Mouse (Mus musculus) erythroblast, embryonic 14.5 days (primary cell): ENCODE measurements around the gene Kif3c. TPM values are rescaled to one million over a fixed set of nuclear protein-coding genes. Genes with fewer than 3 reads are reported as not detected.

Experiments
- H3K27me3 ChIP-seq: 2 replicates; pipeline ENCODE4 v1.6.1; 2012; ENCODE audit warnings: inconsistent platforms; ENCODE audit not compliant: control insufficient read depth
- H3K36me3 ChIP-seq: 2 replicates; pipeline ENCODE4 v1.6.1; 2012; ENCODE audit warnings: mild to moderate bottlenecking, inconsistent platforms; ENCODE audit not compliant: control insufficient read depth
- H3K4me1 ChIP-seq: 2 replicates; pipeline ENCODE4 v1.6.1; 2012; ENCODE audit warnings: inconsistent platforms; ENCODE audit not compliant: control insufficient read depth
- H3K4me3 ChIP-seq: replicated peaks from 2 replicates; pipeline ENCODE3; 2012; ENCODE audit warnings: moderate library complexity, mild to moderate bottlenecking, inconsistent platforms
- H3K9me3 ChIP-seq: 2 replicates; pipeline ENCODE4 v1.6.1; 2012; ENCODE audit warnings: low read length, inconsistent platforms, mixed read lengths; ENCODE audit not compliant: control insufficient read depth
- GATA1 ChIP-seq: IDR thresholded peaks from 2 replicates; pipeline ENCODE4 v1.6.1; 2012; ENCODE audit warnings: low read length, inconsistent platforms, mixed read lengths
- TAL1 ChIP-seq: IDR thresholded peaks from 3 replicates; pipeline ENCODE4 v1.6.1; 2012; ENCODE audit warnings: low read length, inconsistent platforms, mixed read lengths
- polyA plus RNA-seq: library from polyadenylated mRNA; stranded (reverse); fragments of >175 nt; gene quantifications from 2 replicates; pipeline ENCODE4 v1.2.3, GENCODE M21; 2012

Kif3c gene
- polyA plus RNA-seq, 1 experiment = 0.01 TPM

DNA sequence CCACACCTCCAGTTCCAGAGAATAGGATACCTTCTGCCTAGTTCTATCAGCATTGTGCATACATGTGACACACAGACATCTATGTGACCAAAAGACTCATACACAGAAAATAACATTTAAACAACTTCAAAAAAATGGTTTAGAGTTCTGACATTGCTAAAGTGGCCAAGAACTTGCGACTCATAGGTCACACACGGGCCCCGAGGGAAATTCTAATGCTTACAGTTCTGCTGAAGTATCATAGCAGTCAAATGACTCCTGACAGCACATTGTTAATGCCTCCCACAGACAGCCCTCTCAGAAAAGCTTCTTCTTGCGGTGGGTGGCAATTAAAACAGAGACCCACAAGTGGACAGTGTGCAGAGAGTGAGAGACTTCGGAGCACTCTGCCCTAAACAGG is 19.9 kb upstream of the Kif3c start:
- no peaks in the 10 kb centered on the region for H3K9me3 ChIP-seq
- no peaks in the 10 kb centered on the region for H3K27me3 ChIP-seq
- TF ChIP-seq GATA1 (no peak), TAL1 (no peak)
- H3K36me3 ChIP-seq = no peaks in the 10 kb centered on the region
- no peak overlapping the region for H3K4me3 ChIP-seq
- no peaks in the 10 kb centered on the region for H3K4me1 ChIP-seq

DNA sequence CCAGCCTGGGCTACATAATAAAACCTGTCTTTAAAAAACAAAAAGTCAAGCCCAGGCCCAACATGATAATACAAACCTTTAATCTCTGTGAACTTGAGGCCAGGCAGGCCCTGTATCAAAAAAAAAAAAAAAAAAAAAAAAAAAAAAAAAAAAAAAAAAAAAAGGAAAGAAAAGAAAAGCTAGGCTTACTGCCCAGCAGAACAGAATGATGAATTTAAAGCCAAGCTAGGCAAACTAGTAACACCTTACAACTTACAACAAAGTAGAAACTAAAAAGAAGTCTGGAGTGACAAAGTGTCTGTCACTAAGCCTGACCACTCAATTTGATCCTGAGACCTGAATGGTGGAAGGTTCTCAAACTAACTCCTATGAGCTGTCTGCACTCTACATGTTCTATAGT is 17.2 kb upstream of the Kif3c start:
- Histone ChIP-seq H3K9me3 (no peaks in the 10 kb centered on the region), H3K36me3 (no peaks in the 10 kb centered on the region), H3K4me3 (no peak overlapping the region), H3K4me1 (no peaks in the 10 kb centered on the region), H3K27me3 (no peaks in the 10 kb centered on the region)
- no peak for TF ChIP-seq TAL1
- TF ChIP-seq GATA1 = no peak

DNA sequence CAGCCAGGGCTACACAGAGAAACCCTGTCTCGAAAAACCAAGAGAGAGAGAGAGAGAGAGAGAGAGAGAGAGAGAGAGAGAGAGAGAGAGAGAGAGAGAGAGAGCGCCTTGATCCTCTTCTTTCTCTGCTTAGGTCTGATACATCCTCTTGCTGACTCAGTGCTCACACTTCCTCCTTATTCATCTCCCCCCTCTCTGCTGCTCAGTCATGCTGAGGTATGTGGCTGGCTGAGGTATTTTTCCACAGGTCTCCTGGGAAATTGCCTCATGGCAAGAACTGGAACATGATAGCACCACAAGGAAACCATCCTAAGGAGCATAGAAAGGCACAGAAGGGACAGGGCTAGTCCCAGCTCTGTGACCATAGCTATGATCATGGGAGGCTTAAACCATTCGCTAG is 15.5 kb upstream of the Kif3c start:
- no peaks in the 10 kb centered on the region for H3K27me3 ChIP-seq

DNA sequence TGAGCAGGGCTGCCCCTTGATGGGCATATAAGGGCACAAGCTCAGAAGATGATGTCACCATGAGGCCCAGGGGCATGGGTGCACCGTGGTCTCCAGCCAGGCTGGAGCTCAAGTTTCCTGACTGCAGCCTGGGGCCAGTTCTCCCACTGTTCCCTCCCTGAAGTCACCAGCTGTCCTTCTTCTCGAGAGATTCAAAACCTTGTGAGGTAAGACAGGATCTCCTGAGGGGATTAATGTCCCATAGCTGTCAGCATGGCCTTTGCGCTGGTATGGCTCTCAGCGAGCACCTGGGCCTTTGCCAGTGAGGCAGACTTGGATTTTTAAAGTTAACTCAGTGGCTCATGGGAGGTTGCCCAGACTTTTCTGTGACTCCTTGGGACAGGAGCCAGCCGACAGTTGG is 14.8 kb upstream of the Kif3c start:
- H3K4me1 ChIP-seq = no peaks in the 10 kb centered on the region
- H3K9me3 ChIP-seq = no peaks in the 10 kb centered on the region
- TF ChIP-seq GATA1 = no peak
- no peak for TF ChIP-seq TAL1
- no peak overlapping the region for H3K4me3 ChIP-seq
- no peaks in the 10 kb centered on the region for H3K27me3 ChIP-seq
- no peaks in the 10 kb centered on the region for H3K36me3 ChIP-seq

More for the DNA sequence above, 15.5 kb upstream of the Kif3c start:
- H3K9me3 ChIP-seq = no peaks in the 10 kb centered on the region
- no peaks in the 10 kb centered on the region for H3K4me1 ChIP-seq
- TF ChIP-seq GATA1 = no peak
- TF ChIP-seq TAL1 = no peak
- no peak overlapping the region for H3K4me3 ChIP-seq
- H3K36me3 ChIP-seq = no peaks in the 10 kb centered on the region

DNA sequence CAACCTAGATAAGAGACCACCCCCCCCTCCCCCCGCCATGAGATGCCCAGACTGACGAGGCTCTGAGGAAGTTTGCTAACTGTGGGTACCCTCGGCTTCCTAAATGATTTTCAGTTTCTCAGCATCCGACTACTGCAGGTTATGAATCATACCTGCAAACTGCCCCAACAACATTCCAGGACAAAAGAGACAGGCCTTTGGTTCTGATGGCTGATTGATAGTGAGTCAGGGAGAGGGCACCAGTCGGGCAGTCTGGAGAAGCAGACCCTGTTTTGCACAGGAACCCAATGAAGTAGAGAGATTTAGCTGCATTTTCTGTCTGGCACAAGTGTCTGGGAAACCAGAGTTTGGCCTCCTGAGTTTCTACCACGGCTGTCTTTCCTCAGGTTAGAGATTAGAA is 12.7 kb upstream of the Kif3c start:
- Histone ChIP-seq H3K4me3 (no peak overlapping the region), H3K9me3 (no peaks in the 10 kb centered on the region), H3K27me3 (no peaks in the 10 kb centered on the region), H3K4me1 (no peaks in the 10 kb centered on the region), H3K36me3 (no peaks in the 10 kb centered on the region)
- TF ChIP-seq GATA1 = no peak

DNA sequence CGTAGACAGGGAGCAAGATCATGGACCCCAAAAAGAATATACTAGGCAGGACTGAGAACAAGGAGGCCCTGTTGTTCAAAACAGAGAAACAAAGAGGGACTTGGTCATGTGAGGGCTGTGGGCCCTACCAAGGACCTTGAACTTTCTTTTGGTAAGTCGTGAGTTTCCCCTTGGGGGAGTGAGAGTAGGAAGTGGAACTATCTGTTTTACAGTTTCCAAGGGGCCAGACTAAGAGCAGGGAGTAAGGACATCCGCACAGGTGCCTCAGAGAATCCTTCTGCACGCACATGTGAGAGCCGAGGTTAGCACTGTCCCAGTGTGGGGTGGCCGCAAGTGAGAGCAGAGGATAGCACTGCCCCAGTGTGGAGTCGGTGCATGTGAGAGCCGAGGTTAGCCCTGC is 9.9 kb upstream of the Kif3c start:
- TF ChIP-seq GATA1 = no peak
- TF ChIP-seq TAL1 = no peak
- no peaks in the 10 kb centered on the region for H3K4me1 ChIP-seq
- no peaks in the 10 kb centered on the region; the same call in 1 of the 2 replicates for H3K9me3 ChIP-seq
- H3K4me3 ChIP-seq = no peak overlapping the region
- H3K36me3 ChIP-seq = no peaks in the 10 kb centered on the region
- no peaks in the 10 kb centered on the region for H3K27me3 ChIP-seq

DNA sequence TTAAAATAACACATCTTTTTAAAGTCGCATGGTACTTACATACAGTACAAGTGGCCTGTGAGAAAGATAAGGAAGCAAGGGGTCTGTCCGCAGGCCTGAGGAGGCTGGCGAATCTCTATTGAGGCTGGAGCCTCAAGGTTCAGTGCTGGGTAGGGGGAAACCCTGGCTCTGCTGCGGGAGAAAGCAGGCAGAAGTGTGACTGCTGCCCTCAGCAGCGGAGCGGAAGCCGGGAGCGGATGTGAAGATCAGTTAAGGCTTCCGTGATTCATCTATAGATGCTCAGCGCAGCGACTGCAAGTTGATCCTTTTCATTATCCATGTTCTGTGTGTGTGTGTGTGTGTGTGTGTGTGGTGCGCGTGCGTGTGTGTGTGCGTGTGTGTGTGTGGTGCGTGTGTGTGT is 8.1 kb upstream of the Kif3c start:
- Histone ChIP-seq H3K4me3 (no peak overlapping the region), H3K27me3 (no peaks in the 10 kb centered on the region)
- TF ChIP-seq GATA1 (no peak), TAL1 (no peak)

DNA sequence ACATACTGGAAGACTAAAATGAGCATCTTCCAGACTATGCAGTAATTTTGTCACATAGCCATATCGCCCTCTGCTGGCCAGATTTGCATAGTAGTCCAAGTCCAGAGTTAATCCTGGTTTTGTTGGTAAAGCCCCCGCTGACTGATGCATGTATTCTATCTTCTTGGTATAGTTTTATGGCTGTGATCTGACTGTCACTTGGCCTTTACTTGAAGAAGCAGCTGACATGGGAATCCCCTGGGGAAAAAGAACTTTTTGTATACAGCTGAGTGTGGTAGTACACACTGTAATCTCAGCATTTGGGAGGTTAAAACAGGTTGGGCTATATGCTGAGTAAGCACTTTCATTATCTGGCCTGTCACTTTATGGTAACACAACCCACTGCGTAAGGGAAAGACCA is 5.6 kb upstream of the Kif3c start:
- no peaks in the 10 kb centered on the region for H3K27me3 ChIP-seq
- no peak for TF ChIP-seq GATA1
- TF ChIP-seq TAL1 = no peak

More for the DNA sequence above, 8.1 kb upstream of the Kif3c start:
- Histone ChIP-seq H3K4me1 (no peaks in the 10 kb centered on the region), H3K36me3 (no peaks in the 10 kb centered on the region), H3K9me3 (no peaks in the 10 kb centered on the region; the same call in 1 of the 2 replicates)

DNA sequence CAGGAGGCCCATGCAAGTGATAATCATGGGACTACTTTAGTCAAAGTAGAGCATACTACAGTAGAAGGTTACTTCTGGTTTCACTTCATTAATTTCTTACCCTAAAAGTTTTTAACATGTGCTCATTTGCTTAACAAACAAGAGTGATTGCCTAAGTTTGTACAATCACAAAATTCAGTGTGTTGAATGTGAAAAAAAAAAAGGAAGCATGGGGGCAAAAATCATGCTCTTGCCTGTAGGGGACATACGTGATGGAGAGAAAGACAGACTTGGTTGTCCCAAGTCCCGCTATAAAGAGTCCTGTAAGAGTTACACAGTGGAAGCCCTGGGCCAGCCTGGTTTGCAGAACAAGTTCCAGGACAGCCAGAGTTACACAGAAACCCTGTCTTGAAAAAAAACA is 4.9 kb upstream of the Kif3c start:
- no peak overlapping the region for H3K4me3 ChIP-seq
- H3K27me3 ChIP-seq = peaks cover 6% of the 10 kb centered on the region
- no peaks in the 10 kb centered on the region; the same call in 1 of the 2 replicates for H3K9me3 ChIP-seq
- no peaks in the 10 kb centered on the region for H3K36me3 ChIP-seq
- TF ChIP-seq TAL1 (no peak), GATA1 (no peak)
- peaks cover 5% of the 10 kb centered on the region for H3K4me1 ChIP-seq

More for the DNA sequence above, 5.6 kb upstream of the Kif3c start:
- H3K36me3 ChIP-seq = no peaks in the 10 kb centered on the region
- H3K4me3 ChIP-seq = no peak overlapping the region
- no peaks in the 10 kb centered on the region for H3K4me1 ChIP-seq
- no peaks in the 10 kb centered on the region; the same call in 1 of the 2 replicates for H3K9me3 ChIP-seq

DNA sequence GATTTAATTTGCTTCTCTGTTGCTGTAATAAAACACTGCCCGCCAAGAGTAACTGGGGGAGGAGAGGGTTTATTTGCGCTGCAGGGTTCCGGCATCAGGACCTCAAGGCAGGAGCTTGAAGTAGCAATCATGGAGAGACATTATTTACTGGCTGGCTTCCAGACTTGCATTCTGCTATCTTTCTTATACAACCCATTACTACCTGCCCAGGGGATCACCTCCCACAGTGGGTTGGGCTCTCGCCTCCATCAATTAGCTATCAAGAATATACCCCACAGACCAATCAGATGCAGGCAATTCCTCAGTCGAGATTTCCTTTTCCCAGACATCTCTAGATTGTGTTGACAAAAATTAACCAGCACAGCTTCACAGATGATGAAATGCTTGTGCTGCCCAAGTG is 856 bp upstream of the Kif3c start:
- H3K4me1 ChIP-seq = peaks cover 16% of the 10 kb centered on the region
- TF ChIP-seq TAL1 = no peak
- no peak for TF ChIP-seq GATA1

More for the DNA sequence above, 856 bp upstream of the Kif3c start:
- no peaks in the 10 kb centered on the region for H3K36me3 ChIP-seq
- no peaks in the 10 kb centered on the region; the same call in 1 of the 2 replicates for H3K9me3 ChIP-seq
- H3K27me3 ChIP-seq = peaks cover 29% of the 10 kb centered on the region
- H3K4me3 ChIP-seq = no peak overlapping the region
